Mouse (Mus musculus) MEL (cell line): ENCODE data around the gene Myom1. TPM values are rescaled to one million over a fixed set of nuclear protein-coding genes. Genes with fewer than 3 reads are reported as not detected.

Experiments used
- DNase-seq: peaks from one replicate; pipeline ENCODE4 v3.0.0; 2011; ENCODE audit warnings: low read depth, low spot score
- H3K27ac ChIP-seq: 2 replicates; pipeline ENCODE4 v1.5.1; 2012; ENCODE audit warnings: low read depth, mild to moderate bottlenecking, control low read depth, low read length, moderate library complexity; ENCODE audit not compliant: control insufficient read depth
- H3K27me3 ChIP-seq, 2 experiments: fragments of 150-350 bp in 1 of 2; sonication (generic) in 1 of 2; 2 replicates each; pipeline ENCODE4 v1.6.1; 2012; ENCODE audit warnings: low read length in 2 of 2, mild to moderate bottlenecking in 2 of 2, improper control_type of control experiment in 1 of 2, moderate library complexity in 1 of 2; ENCODE audit not compliant: insufficient read depth in 2 of 2, control insufficient read depth in 1 of 2
- H3K36me3 ChIP-seq, 2 experiments: 2 replicates each; pipeline ENCODE4 v1.6.1; 2012 to 2014; ENCODE audit warnings: low read length in 2 of 2, improper control_type of control experiment in 1 of 2, inconsistent platforms in 1 of 2, mild to moderate bottlenecking in 1 of 2; ENCODE audit not compliant: insufficient read depth in 2 of 2, control insufficient read depth in 1 of 2
- H3K4me1 ChIP-seq, 2 experiments: fragments of 150-350 bp in 1 of 2; sonication (generic) in 1 of 2; 2 replicates each; pipeline ENCODE4 v1.6.1; 2012; ENCODE audit warnings: low read length in 2 of 2, improper control_type of control experiment in 1 of 2, mild to moderate bottlenecking in 1 of 2; ENCODE audit not compliant: insufficient read depth in 2 of 2, control insufficient read depth in 1 of 2
- H3K4me3 ChIP-seq, 2 experiments: fragments of 150-350 bp in 1 of 2; sonication (generic) in 1 of 2; 2 replicates each; pipeline ENCODE4 v1.5.1; 2012; ENCODE audit warnings: low read depth in 2 of 2, low read length in 2 of 2, mild to moderate bottlenecking in 2 of 2, moderate library complexity in 2 of 2, control low read depth in 1 of 2, improper control_type of control experiment in 1 of 2; ENCODE audit not compliant: control insufficient read depth in 1 of 2, insufficient read depth in 1 of 2
- H3K79me2 ChIP-seq: 2 replicates; pipeline ENCODE4 v1.6.1; 2012; ENCODE audit warnings: mild to moderate bottlenecking, low read length, moderate library complexity; ENCODE audit not compliant: control insufficient read depth, poor library complexity, insufficient read depth
- H3K9ac ChIP-seq: 2 replicates; pipeline ENCODE4 v1.6.1; 2012; ENCODE audit warnings: low read depth, mild to moderate bottlenecking, control low read depth, low read length, moderate library complexity; ENCODE audit not compliant: control insufficient read depth, poor library complexity, severe bottlenecking
- H3K9me3 ChIP-seq: fragments of 150-350 bp; sonication (generic); replicated peaks from 2 replicates; pipeline ENCODE4 v1.6.1; 2012; ENCODE audit warnings: mild to moderate bottlenecking, low read length, improper control_type of control experiment, moderate library complexity; ENCODE audit not compliant: insufficient read depth
- CHD1 ChIP-seq: IDR thresholded peaks from 2 replicates; pipeline ENCODE4 v1.6.1; 2012; ENCODE audit warnings: low read depth, mild to moderate bottlenecking, inconsistent platforms, low read length, improper control_type of control experiment
- CHD2 ChIP-seq: IDR thresholded peaks from 2 replicates; pipeline ENCODE4 v1.6.1; 2011; ENCODE audit warnings: low read length, improper control_type of control experiment
- E2F4 ChIP-seq: IDR thresholded peaks from 2 replicates; pipeline ENCODE4 v1.6.1; 2011; ENCODE audit warnings: low read depth, low read length, improper control_type of control experiment, borderline replicate concordance
- ELF1 ChIP-seq: IDR thresholded peaks from 2 replicates; pipeline ENCODE4 v1.6.1; 2014; ENCODE audit warnings: low read depth, mild to moderate bottlenecking, inconsistent platforms, low read length, improper control_type of control experiment, moderate library complexity
- EP300 ChIP-seq, 2 experiments: IDR thresholded peaks; 2 replicates each; pipeline ENCODE4 v1.6.1; 2011; ENCODE audit warnings: improper control_type of control experiment in 2 of 2, low read length in 2 of 2, low read depth in 1 of 2, mild to moderate bottlenecking in 1 of 2
- GATA1 ChIP-seq: IDR thresholded peaks from 2 replicates; pipeline ENCODE4 v1.6.1; 2011; ENCODE audit warnings: low read depth, low read length, improper control_type of control experiment
- HCFC1 ChIP-seq: IDR thresholded peaks from 2 replicates; pipeline ENCODE4 v1.6.1; 2012; ENCODE audit warnings: low read depth, mild to moderate bottlenecking, inconsistent platforms, low read length, improper control_type of control experiment, moderate library complexity
- JUND ChIP-seq: IDR thresholded peaks from 2 replicates; pipeline ENCODE4 v1.6.1; 2011; ENCODE audit warnings: low read depth, mild to moderate bottlenecking, improper control_type of control experiment, low read length
- KAT2A ChIP-seq: conservative IDR thresholded peaks from 2 replicates; pipeline ENCODE4 v1.6.1; 2012; ENCODE audit warnings: low read depth, low read length, improper control_type of control experiment, inconsistent platforms
- MAFK ChIP-seq: IDR thresholded peaks from 2 replicates; pipeline ENCODE4 v1.6.1; 2011; ENCODE audit warnings: low read depth, mild to moderate bottlenecking, low read length, improper control_type of control experiment, borderline replicate concordance
- MAZ ChIP-seq: IDR thresholded peaks from 2 replicates; pipeline ENCODE4 v1.6.1; 2012; ENCODE audit warnings: low read depth, mild to moderate bottlenecking, inconsistent platforms, low read length, improper control_type of control experiment
- MEF2A ChIP-seq: IDR thresholded peaks from 2 replicates; pipeline ENCODE4 v1.6.1; 2014; ENCODE audit warnings: low read depth, mild to moderate bottlenecking, inconsistent platforms, low read length, improper control_type of control experiment; ENCODE audit not compliant: poor library complexity, insufficient replicate concordance, severe bottlenecking; ENCODE audit errors: extremely low read depth
- MXI1 ChIP-seq: IDR thresholded peaks from 2 replicates; pipeline ENCODE4 v1.6.1; 2011; ENCODE audit warnings: mild to moderate bottlenecking, low read depth, low read length, improper control_type of control experiment
- NELFE ChIP-seq: IDR thresholded peaks from 2 replicates; pipeline ENCODE4 v1.6.1; 2011; ENCODE audit warnings: low read depth, low read length, improper control_type of control experiment
- NRF1 ChIP-seq: IDR thresholded peaks from 2 replicates; pipeline ENCODE4 v1.6.1; 2014; ENCODE audit warnings: low read depth, mild to moderate bottlenecking, inconsistent platforms, low read length, improper control_type of control experiment, moderate library complexity; ENCODE audit not compliant: poor library complexity, insufficient read depth, severe bottlenecking
- POLR2A ChIP-seq, 2 experiments: IDR thresholded peaks; 2 replicates each; pipeline ENCODE4 v1.6.1; 2011 to 2012; ENCODE audit warnings: low read length in 2 of 2, mild to moderate bottlenecking in 2 of 2, control low read depth in 1 of 2, improper control_type of control experiment in 1 of 2, low read depth in 1 of 2, moderate library complexity in 1 of 2; ENCODE audit not compliant: control insufficient read depth in 1 of 2, insufficient read depth in 1 of 2, poor library complexity in 1 of 2
- POLR2AphosphoS2 ChIP-seq: IDR thresholded peaks from 2 replicates; pipeline ENCODE4 v1.6.1; 2011; ENCODE audit warnings: low read length, improper control_type of control experiment
- POLR2AphosphoS5 ChIP-seq: IDR thresholded peaks from 2 replicates; pipeline ENCODE4 v1.6.1; 2012; ENCODE audit warnings: low read depth, borderline replicate concordance, mild to moderate bottlenecking, inconsistent platforms, low read length, moderate library complexity, mixed read lengths
- RAD21 ChIP-seq: IDR thresholded peaks from 2 replicates; pipeline ENCODE4 v1.6.1; 2011; ENCODE audit warnings: mild to moderate bottlenecking, low read depth, low read length, improper control_type of control experiment
- SIN3A ChIP-seq: IDR thresholded peaks from 2 replicates; pipeline ENCODE4 v1.6.1; 2012; ENCODE audit warnings: low read length, improper control_type of control experiment, inconsistent platforms
- TBP ChIP-seq: IDR thresholded peaks from 2 replicates; pipeline ENCODE4 v1.8.0; 2011; ENCODE audit warnings: low read depth, low read length, improper control_type of control experiment
- TCF12 ChIP-seq: IDR thresholded peaks from 2 replicates; pipeline ENCODE4 v1.6.1; 2014; ENCODE audit warnings: low read depth, mild to moderate bottlenecking, inconsistent platforms, low read length, improper control_type of control experiment, moderate library complexity
- USF1 ChIP-seq: IDR thresholded peaks from 2 replicates; pipeline ENCODE4 v1.6.1; 2014; ENCODE audit warnings: low read depth, mild to moderate bottlenecking, inconsistent platforms, low read length, improper control_type of control experiment, moderate library complexity
- USF2 ChIP-seq, 2 experiments: IDR thresholded peaks; 2 replicates each; pipeline ENCODE4 v1.6.1; 2011 to 2012; ENCODE audit warnings: improper control_type of control experiment in 2 of 2, low read length in 2 of 2, borderline replicate concordance in 1 of 2, inconsistent platforms in 1 of 2, low read depth in 1 of 2, mild to moderate bottlenecking in 1 of 2; ENCODE audit not compliant: insufficient read depth in 1 of 2
- ZC3H11A ChIP-seq: IDR thresholded peaks from 2 replicates; pipeline ENCODE4 v1.6.1; 2012; ENCODE audit warnings: low read depth, mild to moderate bottlenecking, inconsistent platforms, low read length, improper control_type of control experiment
- polyA plus RNA-seq, 2 experiments: library from polyadenylated mRNA; stranded (reverse) in 1 of 2; unstranded in 1 of 2; fragments of >175 nt in 1 of 2; fragments of >200 nt in 1 of 2; gene quantifications; 2 replicates each; pipeline versions ENCODE4 v1.2.1 to v1.2.4; 2012; ENCODE audit warnings: low replicate concordance in 2 of 2, low read depth in 1 of 2; ENCODE audit not compliant: insufficient read length in 2 of 2, insufficient read depth in 1 of 2, missing spikeins in 1 of 2
- total RNA-seq: library from RNA; depleted of rRNA; stranded (reverse); fragments of 300-350 nt; gene quantifications from 2 replicates; pipeline ENCODE4 v1.2.3, GENCODE M21; 2012

Myom1 gene
- total and polyA plus RNA-seq, 3 experiments, result 0.65 to 0.79 TPM; not detected in 1

GRCm38 (mm10) chr17:71092341-71092740 lies 89.9 kb downstream of the Myom1 start:
- Histone ChIP-seq H3K79me2 (no peaks in the 10 kb centered on the region), H3K9me3 (no peaks in the 10 kb centered on the region), H3K27ac (no peak overlapping the region), H3K4me1 (peaks cover 14 to 15% of the 10 kb centered on the region in 2 experiments), H3K4me3 (no peak overlapping the region), H3K27me3 (no peaks in the 10 kb centered on the region), H3K9ac (no peak overlapping the region), H3K36me3 (peaks cover 0 to 13% of the 10 kb centered on the region in 2 experiments; a peak in 2 of 4 replicates)
- no peak for DNase-seq
- no peak for TF ChIP-seq ZC3H11A
- no peak for TF ChIP-seq NRF1
- no peak for TF ChIP-seq CHD1
- TF ChIP-seq EP300 (IDR thresholded peaks at IDR 0.05; ENCODE audit: low read depth in 1 of 2, low read length in 2 of 2), result no peak
- TF ChIP-seq KAT2A, result no peak
- no peak for TF ChIP-seq ELF1
- no peak for TF ChIP-seq USF1
- TF ChIP-seq SIN3A, result no peak

GRCm38 (mm10) chr17:71093793-71094192 lies 91.4 kb downstream of the Myom1 start:
- Histone ChIP-seq H3K36me3 (peaks cover 0 to 6% of the 10 kb centered on the region in 2 experiments; a peak in 2 of 4 replicates), H3K4me1 (peaks cover 8 to 9% of the 10 kb centered on the region in 2 experiments), H3K27me3 (no peaks in the 10 kb centered on the region), H3K9ac (no peak overlapping the region), H3K79me2 (no peaks in the 10 kb centered on the region), H3K27ac (no peak overlapping the region), H3K4me3 (no peak overlapping the region), H3K9me3 (no peaks in the 10 kb centered on the region)
- DNase-seq, result no peak
- TF ChIP-seq TBP, result no peak
- TF ChIP-seq JUND, result no peak
- no peak for TF ChIP-seq USF1
- TF ChIP-seq MAZ, result no peak
- no peak for TF ChIP-seq HCFC1
- no peak for TF ChIP-seq RAD21
- TF ChIP-seq MXI1, result no peak

GRCm38 (mm10) chr17:71094438-71094837 lies 92.0 kb downstream of the Myom1 start:
- no peak for DNase-seq
- TF ChIP-seq POLR2AphosphoS2 (no peak), RAD21 (no peak), MAFK (no peak), HCFC1 (no peak), EP300 (IDR thresholded peaks at IDR 0.05; ENCODE audit: low read depth in 1 of 2, low read length in 2 of 2) (no peak), CHD2 (no peak), GATA1 (no peak), NELFE (no peak), MEF2A (no peak), USF2 (IDR thresholded peaks at IDR 0.05; ENCODE audit: borderline replicate concordance in 1 of 2, insufficient read depth in 1 of 2, low read depth in 1 of 2, low read length in 2 of 2) (no peak), POLR2AphosphoS5 (no peak), POLR2A (IDR thresholded peaks at IDR 0.05; ENCODE audit: control insufficient read depth in 1 of 2, insufficient read depth in 1 of 2, low read depth in 1 of 2, low read length in 2 of 2, poor library complexity in 1 of 2) (no peak), TCF12 (no peak), E2F4 (no peak), USF1 (no peak)
- Histone ChIP-seq H3K9ac (no peak overlapping the region), H3K79me2 (no peaks in the 10 kb centered on the region), H3K27ac (no peak overlapping the region), H3K27me3 (no peaks in the 10 kb centered on the region), H3K4me3 (no peak overlapping the region), H3K4me1 (peaks cover 2% of the 10 kb centered on the region in 2 experiments; a peak in 3 of 4 replicates), H3K36me3 (no peaks in the 10 kb centered on the region), H3K9me3 (no peaks in the 10 kb centered on the region)
